In genomic region chr3:119749551-119750249, GRCm38 (mm10) we compare ENCODE assay signal across 25 mouse cellular contexts. TPM values are rescaled to one million over a fixed set of nuclear protein-coding genes. Genes with fewer than 3 reads are reported as not detected.
A peak's percentile ranks its signal among the peaks of the same experiment; 100 is the strongest.
DNase-seq lines count a peak whose midpoint lies in the region; ATAC-seq and TF ChIP-seq lines count a peak whose summit lies in the region.
"Had no signal": no experiment of that assay in that cellular context is flagged by ENCODE, and none has a peak within 500 bp of the region (broad histone marks: within the 10 kb centered on the region; RNA-seq: fewer than 3 reads in every experiment).

No protein-coding gene starts in this region.

- no peak overlapping the region for H3K9ac ChIP-seq in MEL (ENCODE audit: control insufficient read depth, low read depth, low read length, poor library complexity, severe bottlenecking)
- no peak overlapping the region for H3K9ac ChIP-seq in forebrain, postnatal 0 days
- H3K9ac ChIP-seq: intestine, embryonic 15.5 days; limb, embryonic 13.5 days; lung, embryonic 15.5 days; midbrain, embryonic 12.5 days; neural tube, embryonic 15.5 days had no signal

- TF ChIP-seq CTCF in MEL (IDR thresholded peaks at IDR 0.05 in 2 of 3, conservative IDR thresholded peaks at IDR 0.05 in 1 of 3; ENCODE audit: control insufficient read depth in 1 of 3, insufficient read depth in 1 of 3, low read depth in 2 of 3, low read length in 3 of 3, poor library complexity in 1 of 3, severe bottlenecking in 1 of 3): no peak
- no peak for TF ChIP-seq CTCF in cerebellum, adult 2 months (IDR thresholded peaks at IDR 0.05; ENCODE audit: borderline replicate concordance, insufficient read depth, low read depth, low read length)
- no peak for TF ChIP-seq CTCF in forebrain, postnatal 0 days (IDR thresholded peaks at IDR 0.05; ENCODE audit: low read depth)

- H3K9me3 ChIP-seq in MEL (replicated peaks; ENCODE audit: insufficient read depth, low read length): no peaks in the 10 kb centered on the region
- H3K9me3 ChIP-seq in forebrain, postnatal 0 days (ENCODE audit: low read length): no peaks in the 10 kb centered on the region
- H3K9me3 ChIP-seq: G1E; intestine, embryonic 15.5 days; limb, embryonic 13.5 days; lung, embryonic 15.5 days; midbrain, embryonic 12.5 days; neural tube, embryonic 15.5 days had no signal

- H3K4me3 ChIP-seq in MEL (ENCODE audit: control insufficient read depth in 1 of 2, insufficient read depth in 1 of 2, low read depth in 2 of 2, low read length in 2 of 2): no peak overlapping the region
- H3K4me3 ChIP-seq in cerebellum, adult 2 months (replicated peaks; ENCODE audit: insufficient read depth, low read depth, low read length): no peak overlapping the region
- no peak overlapping the region for H3K4me3 ChIP-seq in forebrain, postnatal 0 days (ENCODE audit: low read depth, low read length)
- H3K4me3 ChIP-seq: intestine, embryonic 15.5 days; limb, embryonic 13.5 days; lung, embryonic 15.5 days; midbrain, embryonic 12.5 days; myocyte; neural tube, embryonic 15.5 days had no signal

- peaks cover 0 to 3% of the 10 kb centered on the region in 2 experiments; a peak in 3 of 4 replicates for H3K4me1 ChIP-seq in MEL (ENCODE audit: control insufficient read depth in 1 of 2, insufficient read depth in 2 of 2, low read length in 2 of 2)
- peaks cover 10% of the 10 kb centered on the region for H3K4me1 ChIP-seq in cerebellum, adult 2 months (ENCODE audit: control insufficient read depth, insufficient read depth, low read length)
- no peaks in the 10 kb centered on the region for H3K4me1 ChIP-seq in forebrain, postnatal 0 days (ENCODE audit: insufficient read depth)
- H3K4me1 ChIP-seq: intestine, embryonic 15.5 days; limb, embryonic 13.5 days; lung, embryonic 15.5 days; midbrain, embryonic 12.5 days; neural tube, embryonic 15.5 days had no signal

- TF ChIP-seq POLR2A in MEL (IDR thresholded peaks at IDR 0.05; ENCODE audit: control insufficient read depth in 1 of 2, insufficient read depth in 1 of 2, low read depth in 1 of 2, low read length in 2 of 2, poor library complexity in 1 of 2): no peak
- TF ChIP-seq POLR2A in cerebellum, adult 2 months (IDR thresholded peaks at IDR 0.05; ENCODE audit: borderline replicate concordance, insufficient read depth, low read length): no peak

- no peaks in the 10 kb centered on the region for H3K27me3 ChIP-seq in MEL (ENCODE audit: control insufficient read depth in 1 of 2, insufficient read depth in 2 of 2, low read length in 2 of 2)
- H3K27me3 ChIP-seq in cerebellum, adult 2 months (ENCODE audit: control insufficient read depth, insufficient read depth, low read length): no peaks in the 10 kb centered on the region
- no peaks in the 10 kb centered on the region for H3K27me3 ChIP-seq in forebrain, postnatal 0 days (ENCODE audit: insufficient read depth, low read length)
- H3K27me3 ChIP-seq: intestine, embryonic 15.5 days; limb, embryonic 13.5 days; lung, embryonic 15.5 days; midbrain, embryonic 12.5 days; neural tube, embryonic 15.5 days had no signal

- peaks cover 15 to 29% of the 10 kb centered on the region in 2 experiments for H3K36me3 ChIP-seq in MEL (ENCODE audit: control insufficient read depth in 1 of 2, insufficient read depth in 2 of 2, low read length in 2 of 2)
- H3K36me3 ChIP-seq in forebrain, postnatal 0 days (ENCODE audit: insufficient read depth): 0 out of 2 replicates have a peak, but pooled peaks cover 7% of the 10 kb centered on the region
- H3K36me3 ChIP-seq: intestine, embryonic 15.5 days had no signal

- TF ChIP-seq EP300 in MEL (IDR thresholded peaks at IDR 0.05; ENCODE audit: low read depth in 1 of 2, low read length in 2 of 2): no peak

- H3K79me2 ChIP-seq in MEL (ENCODE audit: control insufficient read depth, insufficient read depth, low read length, poor library complexity): no peaks in the 10 kb centered on the region; the same call in 1 of the 2 replicates

- H3K4me2 ChIP-seq in forebrain, postnatal 0 days (ENCODE audit: low read depth): no peak overlapping the region
- H3K4me2 ChIP-seq: heart, embryonic 11.5 days; intestine, embryonic 15.5 days; limb, embryonic 13.5 days; lung, embryonic 15.5 days; midbrain, embryonic 12.5 days; neural tube, embryonic 15.5 days had no signal

- ATAC-seq in cerebellum, adult (ENCODE audit: insufficient number of reproducible peaks, low FRiP score, low TSS enrichment): peak; percentile 76
- peak; percentile 30; the same call in 1 of the 2 replicates for ATAC-seq in erythroblast, adult 5-6 weeks (replicated peaks; ENCODE audit: low FRiP score, poor library complexity, severe bottlenecking)
- no peak for ATAC-seq in forebrain, postnatal 0 days
- ATAC-seq: forebrain, embryonic 16.5 days; intestine, embryonic 15.5 days had no signal

- no peak for TF ChIP-seq RAD21 in MEL (IDR thresholded peaks at IDR 0.05; ENCODE audit: low read depth, low read length)

- H3K27ac ChIP-seq in MEL (ENCODE audit: control insufficient read depth, low read depth, low read length): no peak overlapping the region
- no peak overlapping the region for H3K27ac ChIP-seq in cerebellum, adult 2 months (ENCODE audit: insufficient read depth, low read length)
- no peak overlapping the region for H3K27ac ChIP-seq in forebrain, postnatal 0 days (ENCODE audit: low read depth, low read length)
- H3K27ac ChIP-seq: intestine, embryonic 15.5 days; limb, embryonic 13.5 days; lung, embryonic 15.5 days; macrophage; midbrain, embryonic 12.5 days; neural tube, embryonic 15.5 days had no signal

- DNase-seq in cerebellum, postnatal 4 days (ENCODE audit: low spot score in 2 of 2): no peak
- DNase-seq in MEL (ENCODE audit: low read depth, low spot score): no peak
- peak; percentile 27 to 77 for DNase-seq in cerebellum, adult 2 months
- DNase-seq in natural killer cell, adult 2 months (ENCODE audit: low spot score in 2 of 2): no peak
- no peak for DNase-seq in forebrain, postnatal 0 days
- DNase-seq in lung, postnatal 4 days: no peak
- DNase-seq: embryo, embryonic 11 days; gastrocnemius, postnatal 36 days; heart, postnatal 10 days; kidney, postnatal 10 days; right cerebral cortex, postnatal 14 days; spleen, adult 18-20 months; thymus, postnatal 36 days had no signal

- 3% methylated on average over 3 of the region's 3 CpGs for WGBS in cerebellum, adult 2 months
- WGBS in forebrain, postnatal 0 days: 55% methylated on average over 3 of the region's 3 CpGs

TF ChIP-seq in MEL, 35 proteins besides CTCF, POLR2A, EP300 and RAD21:
- TF ChIP-seq USF1 (IDR thresholded peaks at IDR 0.05; ENCODE audit: low read depth, low read length) (no peak), BHLHE40 (IDR thresholded peaks at IDR 0.05; ENCODE audit: borderline replicate concordance, low read depth, low read length) (no peak), ZNF384 (IDR thresholded peaks at IDR 0.05; ENCODE audit: low read depth, low read length) (peak; percentile 38; the same call in 1 of the 2 replicates), TAL1 (IDR thresholded peaks at IDR 0.05; ENCODE audit: low read length) (no peak)

RNA-seq across cellular contexts. Expression of gene Ptbp2, which starts 34.6 kb away (rescaled TPM):
- total RNA-seq in MEL (2012; rRNA removed): 20.6 and 21.0 TPM in 2 replicates
- 10 to 100 TPM in 1 of 2 experiments, not detected in 1; 21.4 TPM for polyA plus RNA-seq in MEL (2012; ENCODE audit: insufficient read depth in 1 of 2, insufficient read length in 2 of 2, low read depth in 1 of 2, low replicate concordance in 2 of 2, missing spikeins in 1 of 2)
- 89.1 and 92.3 TPM in 2 replicates for polyA plus RNA-seq in cerebellum, adult 2 months (2012; rRNA removed)
- total RNA-seq in erythroblast, adult 5-6 weeks (2015; ENCODE audit: low replicate concordance): 16.1 and 24.4 TPM in 2 replicates
- 21.4 and 21.5 TPM in 2 replicates for total RNA-seq in erythroblast, adult 5-6 weeks (2017; ENCODE audit: low replicate concordance)
- total RNA-seq in forebrain, postnatal 0 days (2014; rRNA removed): 336 and 372 TPM in 2 replicates
- 183 and 185 TPM in 2 replicates for polyA plus RNA-seq in forebrain, postnatal 0 days (2015; fragmentation: Nextera tagmentation; extraction: Ambion mirVana)

Comparison
In these comparisons a context has a peak if more than half of its experiments do, and no peak if none do; other contexts are left out.
1. DNase-seq: peak in cerebellum, adult 2 months (2 of 2); none in cerebellum, postnatal 4 days (0 of 2), MEL (single experiment), natural killer cell, adult 2 months (0 of 2), forebrain, postnatal 0 days (single experiment) and lung, postnatal 4 days (0 of 2).
2. RNA of gene Ptbp2, which starts 34.6 kb away (total RNA-seq): 336 to 372 TPM in forebrain, postnatal 0 days; 16.1 to 24.4 TPM in erythroblast, adult 5-6 weeks and 20.6 to 21.0 TPM in MEL; every median in the first group is over 10 times any median in the second.